Mouse (Mus musculus) forebrain, postnatal 0 days (tissue): ENCODE measurements around the gene Casz1. TPM values are rescaled to one million over a fixed set of nuclear protein-coding genes. Genes with fewer than 3 reads are reported as not detected.

Experiments used
- ATAC-seq: fragments of 200-750 bp; cut with Nextera tagmentation; 2 replicates; pipeline ENCODE4 v1.8.0; 2017; ENCODE audit warnings: mild to moderate bottlenecking, moderate library complexity
- DNase-seq: peaks from one replicate; pipeline ENCODE4 v3.0.0-alpha.2; 2015
- H3K27ac ChIP-seq: fragments of 300-500 bp; sonication (generic); 2 replicates; pipeline ENCODE4 v1.5.1; 2014; ENCODE audit warnings: low read depth, mild to moderate bottlenecking, antibody characterized with exemption, low read length, moderate library complexity, mixed read lengths
- H3K27me3 ChIP-seq: fragments of 300-500 bp; sonication (generic); 2 replicates; pipeline ENCODE4 v1.6.1; 2014; ENCODE audit warnings: mild to moderate bottlenecking, low read length, mixed read lengths; ENCODE audit not compliant: insufficient read depth
- H3K36me3 ChIP-seq: fragments of 300-500 bp; sonication (generic); 2 replicates; pipeline ENCODE4 v1.6.1; 2014; ENCODE audit warnings: mild to moderate bottlenecking, moderate library complexity; ENCODE audit not compliant: insufficient read depth
- H3K4me1 ChIP-seq: fragments of 300-500 bp; sonication (generic); 2 replicates; pipeline ENCODE4 v1.6.1; 2014; ENCODE audit warnings: antibody characterized with exemption; ENCODE audit not compliant: insufficient read depth
- H3K4me2 ChIP-seq: fragments of 300-500 bp; sonication (generic); 2 replicates; pipeline ENCODE4 v1.6.1; 2014; ENCODE audit warnings: low read depth, mild to moderate bottlenecking, moderate library complexity
- H3K4me3 ChIP-seq: fragments of 300-500 bp; sonication (generic); 2 replicates; pipeline ENCODE4 v1.5.1; 2014; ENCODE audit warnings: low read depth, low read length, mixed read lengths
- H3K9ac ChIP-seq: fragments of 300-500 bp; sonication (generic); 2 replicates; pipeline ENCODE4 v1.6.1; 2014; ENCODE audit warnings: mild to moderate bottlenecking
- H3K9me3 ChIP-seq: fragments of 300-500 bp; sonication (generic); 2 replicates; pipeline ENCODE4 v1.6.1; 2016; ENCODE audit warnings: low read length
- CTCF ChIP-seq: sonication (generic); IDR thresholded peaks from 2 replicates; pipeline ENCODE4 v1.5.1; 2016; ENCODE audit warnings: antibody characterized with exemption, control low read depth, low read depth
- WGBS: fragments of 180-500 bp; shearing (Covaris S2); extraction: QIAGEN DNeasy Blood & Tissue Kit; methylation state at CpG from one replicate; pipeline ENCODE4 v1.1.7; 2014; 5-methylcytosine and 5-hydroxymethylcytosine counted together
- polyA plus RNA-seq: library from polyadenylated mRNA; unstranded; fragments of >200 nt; fragmentation: Nextera tagmentation; extraction: Ambion mirVana; gene quantifications from 2 replicates; pipeline ENCODE4 v1.2.1, GENCODE M21; 2015
- total RNA-seq: library from RNA; depleted of rRNA; stranded (reverse); fragments of >200 nt; gene quantifications from 2 replicates; pipeline ENCODE4 v1.2.3, GENCODE M21; 2014

Casz1 gene
- total and polyA plus RNA-seq, 2 experiments from 2014 or later = 1.1 to 3.1 TPM

GRCm38 (mm10) chr4:148962096-148962495 lies 157.9 kb downstream of the Casz1 start:
- TF ChIP-seq CTCF = no peak
- no peak overlapping the region for H3K9ac ChIP-seq
- no peaks in the 10 kb centered on the region for H3K27me3 ChIP-seq
- ATAC-seq = no peak
- H3K4me2 ChIP-seq = no peak overlapping the region
- no peak overlapping the region for H3K4me3 ChIP-seq
- peaks cover 16% of the 10 kb centered on the region for H3K36me3 ChIP-seq
- DNase-seq = no peak
- no peaks in the 10 kb centered on the region for H3K9me3 ChIP-seq
- 76% methylated on average over 1 of the region's 1 CpGs for WGBS
- H3K27ac ChIP-seq = no peak overlapping the region
- H3K4me1 ChIP-seq = no peaks in the 10 kb centered on the region

- H3K4me2 ChIP-seq = no peak overlapping the region
- H3K9ac ChIP-seq = no peak overlapping the region
- H3K4me1 ChIP-seq = no peaks in the 10 kb centered on the region
- DNase-seq = no peak
- H3K27ac ChIP-seq = no peak overlapping the region
- no peaks in the 10 kb centered on the region for H3K27me3 ChIP-seq
- H3K36me3 ChIP-seq = peaks cover 16% of the 10 kb centered on the region
- no peak for TF ChIP-seq CTCF
- no peak overlapping the region for H3K4me3 ChIP-seq
- WGBS = 85% methylated on average over 10 of the region's 10 CpGs
- H3K9me3 ChIP-seq = no peaks in the 10 kb centered on the region
- ATAC-seq = no peak
Observed at GRCm38 (mm10) chr4:148964541-148965310, 160.5 kb downstream of the Casz1 start.

GRCm38 (mm10) chr4:148966132-148966531 lies 161.9 kb downstream of the Casz1 start:
- no peak for ATAC-seq
- WGBS = 91% methylated on average over 5 of the region's 5 CpGs
- no peaks in the 10 kb centered on the region for H3K27me3 ChIP-seq

GRCm38 (mm10) chr4:148968859-148969258 lies 164.6 kb downstream of the Casz1 start:
- H3K4me3 ChIP-seq = no peak overlapping the region

More at GRCm38 (mm10) chr4:148966132-148966531, 161.9 kb downstream of the Casz1 start:
- Histone ChIP-seq H3K4me3 (no peak overlapping the region), H3K9ac (no peak overlapping the region), H3K36me3 (peaks cover 9% of the 10 kb centered on the region), H3K27ac (no peak overlapping the region), H3K4me1 (no peaks in the 10 kb centered on the region), H3K9me3 (no peaks in the 10 kb centered on the region), H3K4me2 (no peak overlapping the region)
- no peak for TF ChIP-seq CTCF
- DNase-seq = no peak

GRCm38 (mm10) chr4:148969610-148970009 lies 165.4 kb downstream of the Casz1 start:
- Histone ChIP-seq H3K36me3 (no peaks in the 10 kb centered on the region; the same call in 1 of the 2 replicates), H3K4me3 (no peak overlapping the region), H3K4me1 (no peaks in the 10 kb centered on the region), H3K27me3 (no peaks in the 10 kb centered on the region), H3K4me2 (no peak overlapping the region), H3K27ac (no peak overlapping the region), H3K9ac (no peak overlapping the region), H3K9me3 (no peaks in the 10 kb centered on the region)
- no peak for TF ChIP-seq CTCF
- ATAC-seq = no peak
- DNase-seq = no peak
- 52% methylated on average over 5 of the region's 5 CpGs for WGBS

More at GRCm38 (mm10) chr4:148968859-148969258, 164.6 kb downstream of the Casz1 start:
- H3K9me3 ChIP-seq = no peaks in the 10 kb centered on the region
- H3K36me3 ChIP-seq = no peaks in the 10 kb centered on the region; the same call in 1 of the 2 replicates
- H3K9ac ChIP-seq = no peak overlapping the region
- H3K27ac ChIP-seq = no peak overlapping the region
- no peak overlapping the region for H3K4me2 ChIP-seq
- H3K27me3 ChIP-seq = no peaks in the 10 kb centered on the region
- 72% methylated on average over 5 of the region's 5 CpGs for WGBS
- ATAC-seq = no peak
- DNase-seq = no peak
- H3K4me1 ChIP-seq = no peaks in the 10 kb centered on the region
- TF ChIP-seq CTCF = no peak

- no peak for TF ChIP-seq CTCF
- 89% methylated on average over 4 of the region's 4 CpGs for WGBS
- H3K4me2 ChIP-seq = no peak overlapping the region
Observed at GRCm38 (mm10) chr4:148970742-148971141, 166.5 kb downstream of the Casz1 start.

GRCm38 (mm10) chr4:148971613-148972242 lies 167.5 kb downstream of the Casz1 start:
- Histone ChIP-seq H3K4me3 (no peak overlapping the region), H3K36me3 (no peaks in the 10 kb centered on the region), H3K4me1 (no peaks in the 10 kb centered on the region), H3K9ac (no peak overlapping the region), H3K27ac (no peak overlapping the region), H3K27me3 (no peaks in the 10 kb centered on the region), H3K9me3 (no peaks in the 10 kb centered on the region), H3K4me2 (no peak overlapping the region)
- TF ChIP-seq CTCF = no peak
- 68% methylated on average over 3 of the region's 3 CpGs for WGBS
- ATAC-seq = no peak
- no peak for DNase-seq

More at GRCm38 (mm10) chr4:148970742-148971141, 166.5 kb downstream of the Casz1 start:
- Histone ChIP-seq H3K36me3 (no peaks in the 10 kb centered on the region; the same call in 1 of the 2 replicates), H3K9ac (no peak overlapping the region), H3K27me3 (no peaks in the 10 kb centered on the region), H3K27ac (no peak overlapping the region), H3K4me3 (no peak overlapping the region), H3K4me1 (no peaks in the 10 kb centered on the region), H3K9me3 (no peaks in the 10 kb centered on the region)
- ATAC-seq (no peak), DNase-seq (no peak)
